Mouse (Mus musculus) MEL (cell line): Measurements from ENCODE around the gene Fgf11. TPM values are rescaled to one million over a fixed set of nuclear protein-coding genes. Genes with fewer than 3 reads are reported as not detected.

Experiments used
- DNase-seq: peaks from one replicate; pipeline ENCODE4 v3.0.0; 2011; ENCODE audit warnings: low read depth, low spot score
- H3K27ac ChIP-seq: 2 replicates; pipeline ENCODE4 v1.5.1; 2012; ENCODE audit warnings: low read depth, mild to moderate bottlenecking, control low read depth, low read length, moderate library complexity; ENCODE audit not compliant: control insufficient read depth
- H3K27me3 ChIP-seq, 2 experiments: fragments of 150-350 bp in 1 of 2; sonication (generic) in 1 of 2; 2 replicates each; pipeline ENCODE4 v1.6.1; 2012; ENCODE audit warnings: low read length in 2 of 2, mild to moderate bottlenecking in 2 of 2, improper control_type of control experiment in 1 of 2, moderate library complexity in 1 of 2; ENCODE audit not compliant: insufficient read depth in 2 of 2, control insufficient read depth in 1 of 2
- H3K36me3 ChIP-seq, 2 experiments: 2 replicates each; pipeline ENCODE4 v1.6.1; 2012 to 2014; ENCODE audit warnings: low read length in 2 of 2, improper control_type of control experiment in 1 of 2, inconsistent platforms in 1 of 2, mild to moderate bottlenecking in 1 of 2; ENCODE audit not compliant: insufficient read depth in 2 of 2, control insufficient read depth in 1 of 2
- H3K4me1 ChIP-seq, 2 experiments: fragments of 150-350 bp in 1 of 2; sonication (generic) in 1 of 2; 2 replicates each; pipeline ENCODE4 v1.6.1; 2012; ENCODE audit warnings: low read length in 2 of 2, improper control_type of control experiment in 1 of 2, mild to moderate bottlenecking in 1 of 2; ENCODE audit not compliant: insufficient read depth in 2 of 2, control insufficient read depth in 1 of 2
- H3K4me3 ChIP-seq, 2 experiments: fragments of 150-350 bp in 1 of 2; sonication (generic) in 1 of 2; 2 replicates each; pipeline ENCODE4 v1.5.1; 2012; ENCODE audit warnings: low read depth in 2 of 2, low read length in 2 of 2, mild to moderate bottlenecking in 2 of 2, moderate library complexity in 2 of 2, control low read depth in 1 of 2, improper control_type of control experiment in 1 of 2; ENCODE audit not compliant: control insufficient read depth in 1 of 2, insufficient read depth in 1 of 2
- H3K79me2 ChIP-seq: 2 replicates; pipeline ENCODE4 v1.6.1; 2012; ENCODE audit warnings: mild to moderate bottlenecking, low read length, moderate library complexity; ENCODE audit not compliant: control insufficient read depth, poor library complexity, insufficient read depth
- H3K9ac ChIP-seq: 2 replicates; pipeline ENCODE4 v1.6.1; 2012; ENCODE audit warnings: low read depth, mild to moderate bottlenecking, control low read depth, low read length, moderate library complexity; ENCODE audit not compliant: control insufficient read depth, poor library complexity, severe bottlenecking
- H3K9me3 ChIP-seq: fragments of 150-350 bp; sonication (generic); replicated peaks from 2 replicates; pipeline ENCODE4 v1.6.1; 2012; ENCODE audit warnings: mild to moderate bottlenecking, low read length, improper control_type of control experiment, moderate library complexity; ENCODE audit not compliant: insufficient read depth
- BHLHE40 ChIP-seq: IDR thresholded peaks from 2 replicates; pipeline ENCODE4 v1.6.1; 2012; ENCODE audit warnings: low read depth, mild to moderate bottlenecking, inconsistent platforms, low read length, improper control_type of control experiment, borderline replicate concordance
- CHD2 ChIP-seq: IDR thresholded peaks from 2 replicates; pipeline ENCODE4 v1.6.1; 2011; ENCODE audit warnings: low read length, improper control_type of control experiment
- CTCF ChIP-seq, 3 experiments: IDR thresholded peaks in 2 of 3; conservative IDR thresholded peaks in 1 of 3; 2 replicates each; pipeline ENCODE4 v1.5.1; 2011 to 2012; ENCODE audit warnings: low read length in 3 of 3, low read depth in 2 of 3, mild to moderate bottlenecking in 2 of 3, improper control_type of control experiment in 1 of 3, inconsistent platforms in 1 of 3, mixed read lengths in 1 of 3, moderate library complexity in 1 of 3; ENCODE audit not compliant: control insufficient read depth in 1 of 3, insufficient read depth in 1 of 3, poor library complexity in 1 of 3, severe bottlenecking in 1 of 3
- E2F4 ChIP-seq: IDR thresholded peaks from 2 replicates; pipeline ENCODE4 v1.6.1; 2011; ENCODE audit warnings: low read depth, low read length, improper control_type of control experiment, borderline replicate concordance
- ELF1 ChIP-seq: IDR thresholded peaks from 2 replicates; pipeline ENCODE4 v1.6.1; 2014; ENCODE audit warnings: low read depth, mild to moderate bottlenecking, inconsistent platforms, low read length, improper control_type of control experiment, moderate library complexity
- ETS1 ChIP-seq: IDR thresholded peaks from 2 replicates; pipeline ENCODE4 v1.6.1; 2012; ENCODE audit warnings: low read depth, mild to moderate bottlenecking, inconsistent platforms, low read length, improper control_type of control experiment, moderate library complexity
- GABPA ChIP-seq: IDR thresholded peaks from 2 replicates; pipeline ENCODE4 v1.6.1; 2012; ENCODE audit warnings: low read depth, mild to moderate bottlenecking, inconsistent platforms, low read length, improper control_type of control experiment, moderate library complexity
- GATA1 ChIP-seq: IDR thresholded peaks from 2 replicates; pipeline ENCODE4 v1.6.1; 2011; ENCODE audit warnings: low read depth, low read length, improper control_type of control experiment
- HCFC1 ChIP-seq: IDR thresholded peaks from 2 replicates; pipeline ENCODE4 v1.6.1; 2012; ENCODE audit warnings: low read depth, mild to moderate bottlenecking, inconsistent platforms, low read length, improper control_type of control experiment, moderate library complexity
- KAT2A ChIP-seq: conservative IDR thresholded peaks from 2 replicates; pipeline ENCODE4 v1.6.1; 2012; ENCODE audit warnings: low read depth, low read length, improper control_type of control experiment, inconsistent platforms
- MAX ChIP-seq: IDR thresholded peaks from 2 replicates; pipeline ENCODE4 v1.6.1; 2011; ENCODE audit warnings: low read length, improper control_type of control experiment
- MAZ ChIP-seq: IDR thresholded peaks from 2 replicates; pipeline ENCODE4 v1.6.1; 2012; ENCODE audit warnings: low read depth, mild to moderate bottlenecking, inconsistent platforms, low read length, improper control_type of control experiment
- MXI1 ChIP-seq: IDR thresholded peaks from 2 replicates; pipeline ENCODE4 v1.6.1; 2011; ENCODE audit warnings: mild to moderate bottlenecking, low read depth, low read length, improper control_type of control experiment
- MYB ChIP-seq: IDR thresholded peaks from 2 replicates; pipeline ENCODE4 v1.6.1; 2011; ENCODE audit warnings: mild to moderate bottlenecking, low read depth, low read length, improper control_type of control experiment
- MYC ChIP-seq: IDR thresholded peaks from 2 replicates; pipeline ENCODE4 v1.6.1; 2011; ENCODE audit warnings: low read depth, mild to moderate bottlenecking, low read length, improper control_type of control experiment, moderate library complexity
- NELFE ChIP-seq: IDR thresholded peaks from 2 replicates; pipeline ENCODE4 v1.6.1; 2011; ENCODE audit warnings: low read depth, low read length, improper control_type of control experiment
- NRF1 ChIP-seq: IDR thresholded peaks from 2 replicates; pipeline ENCODE4 v1.6.1; 2014; ENCODE audit warnings: low read depth, mild to moderate bottlenecking, inconsistent platforms, low read length, improper control_type of control experiment, moderate library complexity; ENCODE audit not compliant: poor library complexity, insufficient read depth, severe bottlenecking
- POLR2A ChIP-seq, 2 experiments: IDR thresholded peaks; 2 replicates each; pipeline ENCODE4 v1.6.1; 2011 to 2012; ENCODE audit warnings: low read length in 2 of 2, mild to moderate bottlenecking in 2 of 2, control low read depth in 1 of 2, improper control_type of control experiment in 1 of 2, low read depth in 1 of 2, moderate library complexity in 1 of 2; ENCODE audit not compliant: control insufficient read depth in 1 of 2, insufficient read depth in 1 of 2, poor library complexity in 1 of 2
- POLR2AphosphoS2 ChIP-seq: IDR thresholded peaks from 2 replicates; pipeline ENCODE4 v1.6.1; 2011; ENCODE audit warnings: low read length, improper control_type of control experiment
- POLR2AphosphoS5 ChIP-seq: IDR thresholded peaks from 2 replicates; pipeline ENCODE4 v1.6.1; 2012; ENCODE audit warnings: low read depth, borderline replicate concordance, mild to moderate bottlenecking, inconsistent platforms, low read length, moderate library complexity, mixed read lengths
- RAD21 ChIP-seq: IDR thresholded peaks from 2 replicates; pipeline ENCODE4 v1.6.1; 2011; ENCODE audit warnings: mild to moderate bottlenecking, low read depth, low read length, improper control_type of control experiment
- SIN3A ChIP-seq: IDR thresholded peaks from 2 replicates; pipeline ENCODE4 v1.6.1; 2012; ENCODE audit warnings: low read length, improper control_type of control experiment, inconsistent platforms
- SMC3 ChIP-seq: IDR thresholded peaks from 2 replicates; pipeline ENCODE4 v1.6.1; 2011; ENCODE audit warnings: low read depth, low read length, improper control_type of control experiment
- TBP ChIP-seq: IDR thresholded peaks from 2 replicates; pipeline ENCODE4 v1.8.0; 2011; ENCODE audit warnings: low read depth, low read length, improper control_type of control experiment
- ZC3H11A ChIP-seq: IDR thresholded peaks from 2 replicates; pipeline ENCODE4 v1.6.1; 2012; ENCODE audit warnings: low read depth, mild to moderate bottlenecking, inconsistent platforms, low read length, improper control_type of control experiment
- ZKSCAN1 ChIP-seq: IDR thresholded peaks from 2 replicates; pipeline ENCODE4 v1.6.1; 2012; ENCODE audit warnings: low read depth, mild to moderate bottlenecking, inconsistent platforms, low read length, improper control_type of control experiment, moderate library complexity
- ZMIZ1 ChIP-seq: IDR thresholded peaks from 2 replicates; pipeline ENCODE4 v1.6.1; 2012; ENCODE audit warnings: low read depth, mild to moderate bottlenecking, inconsistent platforms, low read length, improper control_type of control experiment, moderate library complexity
- polyA plus RNA-seq, 2 experiments: library from polyadenylated mRNA; stranded (reverse) in 1 of 2; unstranded in 1 of 2; fragments of >175 nt in 1 of 2; fragments of >200 nt in 1 of 2; gene quantifications; 2 replicates each; pipeline versions ENCODE4 v1.2.1 to v1.2.4; 2012; ENCODE audit warnings: low replicate concordance in 2 of 2, low read depth in 1 of 2; ENCODE audit not compliant: insufficient read length in 2 of 2, insufficient read depth in 1 of 2, missing spikeins in 1 of 2
- total RNA-seq: library from RNA; depleted of rRNA; stranded (reverse); fragments of 300-350 nt; gene quantifications from 2 replicates; pipeline ENCODE4 v1.2.3, GENCODE M21; 2012

Gene Fgf11
- total and polyA plus RNA-seq, 3 experiments, result 5.1 to 26.8 TPM; not detected in 1

GRCm38 (mm10) chr11:69763551-69763950, 38.1 kb downstream of the Fgf11 start:
- peaks cover 11% of the 10 kb centered on the region for H3K79me2 ChIP-seq
- H3K27me3 ChIP-seq, result no peaks in the 10 kb centered on the region
- peaks cover 6 to 26% of the 10 kb centered on the region in 2 experiments for H3K4me1 ChIP-seq
- no peak overlapping the region for H3K4me3 ChIP-seq
- no peak for TF ChIP-seq POLR2A (IDR thresholded peaks at IDR 0.05; ENCODE audit: control insufficient read depth in 1 of 2, insufficient read depth in 1 of 2, low read depth in 1 of 2, low read length in 2 of 2, poor library complexity in 1 of 2)
- no peak for TF ChIP-seq POLR2AphosphoS2
- TF ChIP-seq ZC3H11A, result peak; percentile 54
- TF ChIP-seq TBP, result no peak
- no peak for TF ChIP-seq MXI1
- no peak for TF ChIP-seq MAZ
- no peak for TF ChIP-seq MYC
- TF ChIP-seq CHD2, result no peak
- TF ChIP-seq KAT2A, result no peak
- no peak for TF ChIP-seq NRF1
- no peak for TF ChIP-seq NELFE
- TF ChIP-seq RAD21, result peak; percentile 58
- no peak for TF ChIP-seq MAX
- no peak for TF ChIP-seq E2F4
- peak; percentile 25 to 71 (median 60) for TF ChIP-seq CTCF (IDR thresholded peaks at IDR 0.05 in 2 of 3, conservative IDR thresholded peaks at IDR 0.05 in 1 of 3; ENCODE audit: control insufficient read depth in 1 of 3, insufficient read depth in 1 of 3, low read depth in 2 of 3, low read length in 3 of 3, poor library complexity in 1 of 3, severe bottlenecking in 1 of 3)
- no peak for TF ChIP-seq GABPA
- 0 out of 2 replicates have a peak, but pooled peaks have one; percentile 28 for TF ChIP-seq ETS1
- TF ChIP-seq GATA1, result no peak
- TF ChIP-seq ZMIZ1, result no peak
- no peak for TF ChIP-seq POLR2AphosphoS5
- TF ChIP-seq BHLHE40, result no peak
- TF ChIP-seq SIN3A, result peak; percentile 41; the same call in 1 of the 2 replicates
- no peak for TF ChIP-seq HCFC1
- peak; percentile 57 for TF ChIP-seq SMC3
- TF ChIP-seq MYB, result no peak
- no peak for TF ChIP-seq ZKSCAN1
- no peak for TF ChIP-seq ELF1
- no peak overlapping the region for H3K27ac ChIP-seq
- peaks cover 0 to 4% of the 10 kb centered on the region in 2 experiments; a peak in 1 of 4 replicates for H3K36me3 ChIP-seq
- H3K9ac ChIP-seq, result no peak overlapping the region
- DNase-seq, result peak; percentile 71
- no peaks in the 10 kb centered on the region for H3K9me3 ChIP-seq
